Mouse (Mus musculus) liver, embryonic 13.5 days (tissue): Measurements from ENCODE around the gene Egfl8. TPM values are rescaled to one million over a fixed set of nuclear protein-coding genes. Genes with fewer than 3 reads are reported as not detected.
A peak's percentile ranks its signal among the peaks of the same experiment; 100 is the strongest.

Experiments used
- ATAC-seq: fragments of 200-750 bp; cut with Nextera tagmentation; 2 replicates; pipeline ENCODE4 v1.8.0; 2017; ENCODE audit warnings: low read depth, mild to moderate bottlenecking, moderate number of reproducible peaks, moderate library complexity
- DNase-seq: peaks from one replicate; pipeline ENCODE4 v3.0.0; 2022
- H3K27ac ChIP-seq: fragments of 300-500 bp; sonication (generic); 2 replicates; pipeline ENCODE4 v1.5.1; 2015; ENCODE audit warnings: moderate library complexity, mild to moderate bottlenecking, inconsistent platforms
- H3K27me3 ChIP-seq: fragments of 300-500 bp; sonication (generic); 2 replicates; pipeline ENCODE4 v1.6.1; 2015; ENCODE audit warnings: mild to moderate bottlenecking, inconsistent platforms
- H3K36me3 ChIP-seq: fragments of 300-500 bp; sonication (generic); 2 replicates; pipeline ENCODE4 v1.6.1; 2015; ENCODE audit warnings: mild to moderate bottlenecking, inconsistent platforms
- H3K4me1 ChIP-seq: fragments of 300-500 bp; sonication (generic); replicated peaks from 2 replicates; pipeline ENCODE4 v1.6.1; 2015; ENCODE audit warnings: inconsistent platforms
- H3K4me2 ChIP-seq: fragments of 300-500 bp; sonication (generic); 2 replicates; pipeline ENCODE4 v1.6.1; 2015; ENCODE audit warnings: inconsistent platforms, mild to moderate bottlenecking, moderate library complexity
- H3K4me3 ChIP-seq: fragments of 300-500 bp; sonication (generic); replicated peaks from 2 replicates; pipeline ENCODE4 v1.5.1; 2015; ENCODE audit warnings: mild to moderate bottlenecking, inconsistent platforms
- H3K9ac ChIP-seq: fragments of 300-500 bp; sonication (generic); 2 replicates; pipeline ENCODE4 v1.6.1; 2015; ENCODE audit warnings: mild to moderate bottlenecking, inconsistent platforms
- H3K9me3 ChIP-seq: fragments of 300-500 bp; sonication (generic); replicated peaks from 2 replicates; pipeline ENCODE4 v1.6.1; 2016; ENCODE audit warnings: inconsistent platforms
- WGBS: fragments of 180-500 bp; shearing (Covaris S2); methylation state at CpG from one replicate; pipeline ENCODE4 v1.1.7; 2015; ENCODE audit not compliant: insufficient replicate concordance; 5-methylcytosine and 5-hydroxymethylcytosine counted together
- polyA plus RNA-seq: library from polyadenylated mRNA; unstranded; fragments of >200 nt; fragmentation: Nextera tagmentation; extraction: Ambion mirVana; gene quantifications from 2 replicates; pipeline ENCODE4 v1.2.1, GENCODE M21; 2015

Egfl8 gene
- polyA plus RNA-seq, 1 experiment from 2014 or later, result 0.30 TPM

DNA sequence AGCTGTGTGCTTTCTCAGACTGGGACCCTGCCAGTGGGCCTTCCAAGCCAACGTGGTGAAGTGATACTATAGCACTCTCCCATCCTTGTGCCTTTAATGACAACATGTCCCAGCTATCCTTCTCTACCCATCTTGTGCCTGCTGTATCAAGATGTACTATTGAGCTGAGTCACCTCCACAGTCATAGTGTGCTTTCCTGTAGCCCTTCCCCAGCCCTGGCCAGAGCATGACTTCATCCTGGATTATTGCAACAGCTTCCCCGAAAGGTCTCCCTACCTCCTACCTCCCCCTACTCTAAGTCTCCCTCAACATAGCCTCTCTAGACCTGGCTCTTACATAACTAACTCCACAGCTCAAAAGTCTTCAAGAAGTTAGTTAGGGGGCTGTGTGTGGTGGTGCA, 19.9 kb upstream of the Egfl8 start:
- no peak for ATAC-seq
- Histone ChIP-seq H3K27ac (no peak overlapping the region), H3K9ac (no peak overlapping the region), H3K4me1 (peaks cover 22% of the 10 kb centered on the region), H3K9me3 (no peaks in the 10 kb centered on the region), H3K4me3 (no peak overlapping the region), H3K27me3 (peaks cover 48% of the 10 kb centered on the region), H3K36me3 (no peaks in the 10 kb centered on the region), H3K4me2 (no peak overlapping the region)
- WGBS, result 36% methylated on average over 2 of the region's 2 CpGs
- DNase-seq, result no peak

DNA sequence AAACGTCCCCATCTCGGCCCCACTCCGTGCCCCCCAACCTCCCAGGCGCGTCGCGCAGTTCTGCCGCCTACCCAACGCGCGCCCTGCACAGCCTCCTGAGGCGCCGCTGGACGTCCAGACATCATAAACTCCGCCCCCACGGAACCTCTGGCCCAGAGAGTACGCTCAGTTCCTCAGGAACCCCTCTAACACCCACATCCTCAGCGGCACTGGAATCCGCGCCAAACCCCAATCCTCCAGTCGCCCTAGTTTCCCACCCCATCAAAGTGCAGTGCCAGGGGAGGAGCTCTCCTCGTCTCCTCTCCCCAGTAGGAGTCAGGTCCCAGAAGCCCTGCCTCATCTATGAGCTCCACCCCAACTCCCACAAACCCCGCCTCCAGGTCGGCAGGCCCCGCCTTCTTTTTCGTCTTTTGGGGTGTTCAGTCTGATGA, 16.5 kb upstream of the Egfl8 start:
- Histone ChIP-seq H3K4me3 (peak overlapping the region; percentile 38), H3K4me2 (peak overlapping the region; percentile 58), H3K4me1 (peaks cover 52% of the 10 kb centered on the region), H3K9me3 (no peaks in the 10 kb centered on the region), H3K27ac (no peak overlapping the region), H3K9ac (no peak overlapping the region), H3K36me3 (no peaks in the 10 kb centered on the region), H3K27me3 (peaks cover 73% of the 10 kb centered on the region)
- peak; percentile 41; the same call in 1 of the 2 replicates for ATAC-seq
- DNase-seq, result peak; percentile 63
- WGBS, result 1% methylated on average over 26 of the region's 26 CpGs

DNA sequence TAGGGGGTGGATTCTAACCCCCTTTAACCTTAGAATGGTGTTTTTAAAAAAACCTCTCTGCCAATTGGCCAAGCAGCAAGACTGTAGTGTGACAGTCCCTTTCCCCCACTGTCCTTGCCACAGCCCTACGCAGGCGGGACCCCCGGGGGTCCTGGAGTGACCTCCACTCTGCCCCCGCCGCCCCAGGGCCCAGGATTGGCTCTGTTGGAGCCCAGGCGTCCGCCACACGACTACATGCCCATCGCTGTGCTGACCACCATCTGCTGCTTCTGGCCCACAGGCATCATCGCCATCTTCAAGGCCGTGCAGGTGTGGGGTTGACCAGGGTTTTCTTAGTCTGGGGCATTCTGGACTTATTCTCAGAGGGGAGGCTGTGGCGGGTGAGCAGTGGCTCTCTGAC, 15.9 kb upstream of the Egfl8 start:
- DNase-seq (no peak), ATAC-seq (no peak)
- H3K4me3 ChIP-seq, result peak overlapping the region; percentile 38
- peaks cover 54% of the 10 kb centered on the region for H3K4me1 ChIP-seq
- H3K9ac ChIP-seq, result no peak overlapping the region
- H3K27ac ChIP-seq, result no peak overlapping the region
- no peaks in the 10 kb centered on the region for H3K36me3 ChIP-seq
- H3K27me3 ChIP-seq, result peaks cover 73% of the 10 kb centered on the region
- peak overlapping the region; percentile 58 for H3K4me2 ChIP-seq
- WGBS, result 10% methylated on average over 12 of the region's 12 CpGs
- no peaks in the 10 kb centered on the region for H3K9me3 ChIP-seq

DNA sequence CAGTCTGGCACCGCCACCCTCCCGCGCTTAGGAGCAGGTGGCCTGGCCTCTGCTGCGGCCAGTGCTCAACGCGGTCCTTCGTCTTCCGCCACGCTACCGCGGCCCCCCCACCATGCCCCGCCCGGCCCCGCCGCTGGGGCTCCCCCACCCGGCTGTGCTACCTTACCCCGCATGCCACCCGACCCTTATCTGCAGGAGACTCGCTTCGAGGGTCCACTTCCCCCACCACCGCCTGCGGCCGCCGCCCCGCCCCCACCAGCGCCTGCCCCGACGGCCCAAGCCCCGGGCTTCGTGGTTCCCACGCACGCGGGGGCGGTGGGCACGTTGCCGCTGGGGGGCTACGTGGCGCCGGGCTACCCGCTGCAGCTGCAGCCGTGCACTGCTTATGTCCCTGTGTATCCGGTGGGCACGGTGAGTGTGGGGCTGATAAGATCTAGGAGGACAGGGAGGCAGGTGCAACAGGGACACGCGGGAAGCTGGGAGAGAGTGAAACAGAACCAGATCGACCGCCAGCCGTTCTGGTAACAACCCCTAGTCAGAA, 15.1 kb upstream of the Egfl8 start:
- Histone ChIP-seq H3K4me2 (peak overlapping the region; percentile 50), H3K4me1 (peaks cover 62% of the 10 kb centered on the region), H3K4me3 (peak overlapping the region; percentile 30), H3K9ac (peak overlapping the region; percentile 23; the same call in 1 of the 2 replicates), H3K36me3 (no peaks in the 10 kb centered on the region), H3K27me3 (peaks cover 73% of the 10 kb centered on the region), H3K9me3 (no peaks in the 10 kb centered on the region), H3K27ac (no peak overlapping the region)
- WGBS, result 3% methylated on average over 48 of the region's 48 CpGs
- no peak for ATAC-seq
- DNase-seq, result no peak

DNA sequence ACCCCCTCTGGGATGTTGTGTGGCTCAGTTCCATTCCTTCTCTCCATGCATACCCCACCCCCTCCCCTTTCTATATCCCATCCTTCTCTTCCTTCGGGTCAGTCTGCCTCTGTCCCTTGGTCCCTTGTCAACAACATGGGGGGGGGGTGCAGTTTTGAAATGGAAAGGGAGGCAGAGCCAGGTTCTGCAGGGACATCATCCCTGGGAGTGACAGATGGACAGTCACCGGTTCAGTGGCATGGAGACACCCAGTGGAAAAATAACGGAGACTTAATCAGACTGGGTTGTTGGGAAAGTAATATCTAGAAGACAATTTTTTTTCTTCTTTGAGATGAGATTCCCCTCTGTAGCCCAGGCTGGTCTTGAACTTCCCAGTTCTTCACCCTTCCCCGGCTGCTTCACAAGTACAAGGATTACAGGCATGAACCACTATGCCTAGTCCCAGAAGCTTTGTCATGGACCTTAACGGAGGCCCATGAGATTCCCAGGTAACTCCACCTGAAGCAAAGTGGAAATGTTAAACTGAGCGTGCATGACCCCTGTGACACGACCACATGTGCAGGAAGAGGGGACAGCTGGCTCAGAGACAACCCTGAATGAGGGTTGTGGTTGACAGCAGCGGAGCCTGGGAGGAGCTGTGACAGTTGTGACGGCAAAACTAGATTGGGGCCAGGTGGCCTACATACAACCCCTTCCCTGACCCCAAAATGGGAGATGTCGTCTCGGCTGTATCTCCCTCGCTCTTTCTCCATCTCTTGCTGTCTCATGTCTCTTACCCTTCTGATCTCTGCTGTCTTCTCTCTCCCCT, 14.2 kb upstream of the Egfl8 start:
- Histone ChIP-seq H3K9ac (no peak overlapping the region), H3K9me3 (no peaks in the 10 kb centered on the region), H3K4me2 (no peak overlapping the region), H3K4me1 (peaks cover 69% of the 10 kb centered on the region), H3K27ac (no peak overlapping the region), H3K27me3 (peaks cover 73% of the 10 kb centered on the region), H3K4me3 (peak overlapping the region; percentile 30; the same call in 1 of the 2 replicates), H3K36me3 (peaks cover 6% of the 10 kb centered on the region; the same call in 1 of the 2 replicates)
- no peak for ATAC-seq
- DNase-seq, result no peak
- WGBS, result 10% methylated on average over 12 of the region's 12 CpGs

DNA sequence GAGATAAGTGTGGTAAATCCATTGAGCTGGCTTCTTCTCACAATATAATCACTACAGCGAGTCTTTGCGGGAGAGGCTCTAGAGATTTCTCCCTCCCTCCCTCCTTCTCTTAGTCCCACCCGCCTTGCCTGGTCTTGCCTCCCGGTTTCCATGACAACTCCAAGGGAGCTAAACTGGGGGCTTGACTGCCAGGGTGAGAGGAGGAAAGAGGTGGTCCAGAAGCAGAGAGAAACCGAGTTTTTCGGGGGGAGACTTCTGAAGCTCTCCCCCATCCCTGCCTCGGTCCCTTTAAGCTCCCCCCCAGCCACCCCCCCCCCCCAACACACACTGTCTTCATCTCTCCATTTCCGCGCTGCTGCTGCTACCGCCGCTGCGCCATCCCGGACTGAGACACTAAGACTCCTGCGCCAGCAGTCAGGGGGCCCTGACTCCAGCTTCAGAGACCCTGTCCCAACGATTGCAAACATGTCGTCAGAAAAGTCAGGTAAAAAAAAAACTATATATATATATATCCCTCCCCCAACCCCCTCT, 13.5 kb upstream of the Egfl8 start, which contains the start of gene Prrt1:
Prrt1 (plus strand) TSS at position 313 of the 531 bp plus-strand sequence.
- H3K27ac ChIP-seq, result no peak within 1 kb of the TSS
- peak within 1 kb of the TSS; percentile 70 for H3K4me3 ChIP-seq
- no peak for DNase-seq
- H3K4me2 ChIP-seq, result peak within 1 kb of the TSS; percentile 91
- peaks cover 69% of the 10 kb centered on the region for H3K4me1 ChIP-seq
- no peaks in the 10 kb centered on the region for H3K9me3 ChIP-seq
- peaks cover 69% of the 10 kb centered on the region for H3K27me3 ChIP-seq
- 7% methylated on average over 16 of the region's 16 CpGs for whole genome bisulfite sequencing
- ATAC-seq, result no peak
- H3K9ac ChIP-seq, result no peak within 1 kb of the TSS
- H3K36me3 ChIP-seq, result peaks cover 6% of the 10 kb centered on the region; the same call in 1 of the 2 replicates

DNA sequence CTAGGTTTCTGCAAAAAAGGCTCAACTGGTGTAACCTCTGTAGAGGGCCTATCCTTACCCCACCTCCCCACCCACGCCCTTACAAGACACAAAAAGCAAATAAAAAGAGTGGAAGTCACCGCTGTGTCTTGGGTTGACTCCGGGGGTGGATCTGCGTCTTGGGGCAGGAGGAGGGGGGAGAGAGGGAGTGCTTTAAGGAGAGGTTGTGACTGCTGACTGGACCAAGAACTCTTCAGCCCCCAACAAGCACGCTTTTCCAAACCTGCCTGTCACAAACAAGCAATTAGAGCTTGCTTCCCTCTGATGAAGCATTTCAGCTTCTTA, 12.8 kb upstream of the Egfl8 start:
- ATAC-seq (no peak), DNase-seq (no peak)
- Histone ChIP-seq H3K27ac (no peak overlapping the region), H3K4me2 (peak overlapping the region; percentile 91), H3K4me1 (peaks cover 69% of the 10 kb centered on the region), H3K9me3 (no peaks in the 10 kb centered on the region), H3K4me3 (peak overlapping the region; percentile 70; the same call in 1 of the 2 replicates), H3K9ac (no peak overlapping the region), H3K27me3 (peaks cover 62% of the 10 kb centered on the region), H3K36me3 (peaks cover 10% of the 10 kb centered on the region)
- WGBS, result 43% methylated on average over 5 of the region's 5 CpGs

DNA sequence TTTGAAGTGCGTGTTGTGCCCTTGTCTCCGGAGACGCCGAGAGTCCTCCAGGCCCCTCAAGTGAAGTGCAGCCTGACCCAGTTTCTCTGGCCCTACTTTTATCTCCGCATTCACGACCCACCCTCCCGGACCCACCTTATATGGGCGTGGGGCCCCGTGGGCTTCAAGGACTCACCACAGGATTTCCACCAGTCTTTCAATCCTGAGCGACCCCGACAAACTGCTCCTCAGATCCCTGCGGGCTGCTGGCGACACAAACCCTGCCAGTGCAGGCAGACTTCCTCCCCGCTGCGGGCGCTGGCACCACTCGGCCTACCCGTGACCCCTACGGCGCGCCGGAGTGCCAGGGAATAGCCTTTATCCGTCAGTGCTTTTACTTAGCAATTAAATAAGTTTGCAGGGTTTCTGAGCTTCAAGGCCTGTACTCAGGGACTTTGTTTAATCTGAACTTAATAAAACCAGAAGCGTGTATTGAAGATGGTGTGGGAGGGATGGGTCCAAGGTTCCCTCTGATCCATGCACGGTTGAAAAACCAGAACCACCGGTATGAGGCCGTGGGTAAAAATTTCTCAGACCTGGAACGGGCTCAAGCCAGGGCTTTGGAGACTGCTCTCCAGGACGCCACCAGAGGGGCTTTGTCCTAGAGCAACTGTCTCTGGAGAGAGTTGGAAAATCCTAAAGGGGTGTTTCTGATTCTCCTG, 12.3 kb upstream of the Egfl8 start, which contains the start of gene Ppt2:
Ppt2 (minus strand) TSS at position 568 of the 701 bp plus-strand sequence.
- peaks cover 69% of the 10 kb centered on the region for H3K4me1 ChIP-seq
- H3K9me3 ChIP-seq, result no peaks in the 10 kb centered on the region
- H3K36me3 ChIP-seq, result peaks cover 14% of the 10 kb centered on the region
- peak within 1 kb of the TSS; percentile 70 for H3K4me3 ChIP-seq
- H3K9ac ChIP-seq, result peak within 1 kb of the TSS; percentile 80
- no peak for ATAC-seq
- peaks cover 57% of the 10 kb centered on the region for H3K27me3 ChIP-seq
- WGBS, result 15% methylated on average over 29 of the region's 29 CpGs
- no peak for DNase-seq
- peak within 1 kb of the TSS; percentile 91 for H3K4me2 ChIP-seq
- H3K27ac ChIP-seq, result peak within 1 kb of the TSS; percentile 53

DNA sequence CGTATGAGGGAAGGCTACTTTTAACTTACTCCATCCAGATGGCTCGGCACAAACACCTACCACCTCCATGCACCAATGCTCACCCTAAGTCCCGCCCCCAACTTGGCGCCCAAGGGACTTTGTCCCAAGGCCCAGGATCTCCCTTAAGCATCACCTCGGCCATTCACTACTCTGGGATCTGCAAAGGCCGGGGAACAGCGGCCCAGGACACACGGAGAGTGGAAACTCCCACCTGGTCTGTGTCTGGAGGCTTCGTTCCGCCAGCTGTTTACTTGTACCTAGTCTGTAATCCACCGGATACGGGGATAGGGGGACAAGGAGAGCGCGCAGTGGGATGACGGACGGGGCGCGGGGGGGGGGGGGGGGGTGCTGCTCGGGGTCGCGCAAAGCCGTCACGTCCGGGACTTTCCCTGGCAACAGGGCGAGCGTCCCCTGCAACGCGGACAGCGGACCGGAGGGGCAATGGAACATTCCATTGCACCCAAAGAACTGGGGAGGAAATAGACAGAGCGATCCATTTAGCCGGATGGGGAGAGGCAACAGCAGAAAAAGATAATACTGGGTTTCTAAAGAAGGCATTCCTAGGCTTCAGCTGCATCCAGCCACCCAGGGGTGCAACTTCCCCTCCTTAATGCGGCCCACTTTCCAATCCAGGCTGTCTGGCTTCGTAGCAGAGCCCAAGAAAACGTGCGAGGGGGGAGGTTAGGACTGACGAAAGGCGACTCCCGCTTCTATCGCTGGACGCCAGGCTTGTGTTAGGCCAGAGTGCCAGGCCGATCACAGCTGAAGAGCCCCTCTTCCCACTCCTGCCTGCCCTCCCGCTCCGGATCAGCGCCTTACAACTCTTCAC, 11.5 kb upstream of the Egfl8 start:
- H3K4me3 ChIP-seq, result peak overlapping the region; percentile 70
- H3K4me2 ChIP-seq, result peak overlapping the region; percentile 91
- peak overlapping the region; percentile 80 for H3K9ac ChIP-seq
- ATAC-seq (peak; percentile 67), DNase-seq (peak; percentile 65)
- peaks cover 49% of the 10 kb centered on the region for H3K27me3 ChIP-seq
- H3K9me3 ChIP-seq, result no peaks in the 10 kb centered on the region
- under 1% methylated on average over 45 of the region's 45 CpGs for WGBS
- H3K4me1 ChIP-seq, result peaks cover 69% of the 10 kb centered on the region
- peak overlapping the region; percentile 70 for H3K27ac ChIP-seq
- H3K36me3 ChIP-seq, result peaks cover 21% of the 10 kb centered on the region

DNA sequence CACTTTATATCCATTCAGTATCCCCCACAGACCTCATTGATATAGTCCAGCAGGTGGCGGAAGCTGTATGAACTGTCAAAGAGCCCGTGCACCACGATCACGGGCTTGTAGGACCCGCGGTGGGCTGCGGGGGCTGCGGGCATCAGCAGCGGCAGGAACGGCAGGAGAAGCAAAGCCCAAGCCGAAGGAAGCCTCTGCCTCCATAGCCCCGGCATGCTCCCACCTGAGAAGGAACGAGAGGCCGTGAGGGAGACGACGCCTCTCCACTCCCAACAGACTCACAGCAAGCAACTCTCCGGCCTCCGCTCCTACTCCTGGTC, 11.0 kb upstream of the Egfl8 start:
- DNase-seq (no peak), ATAC-seq (peak; percentile 27)
- H3K9ac ChIP-seq, result peak overlapping the region; percentile 80
- peaks cover 43% of the 10 kb centered on the region for H3K27me3 ChIP-seq
- H3K4me2 ChIP-seq, result peak overlapping the region; percentile 91
- no peaks in the 10 kb centered on the region for H3K9me3 ChIP-seq
- 1% methylated on average over 18 of the region's 18 CpGs for WGBS
- peaks cover 69% of the 10 kb centered on the region for H3K4me1 ChIP-seq
- H3K4me3 ChIP-seq, result peak overlapping the region; percentile 70
- peak overlapping the region; percentile 70 for H3K27ac ChIP-seq
- peaks cover 22% of the 10 kb centered on the region for H3K36me3 ChIP-seq
